Mouse (Mus musculus): ENCODE data around the gene Opn3. TPM values are rescaled to one million over a fixed set of nuclear protein-coding genes. Genes with fewer than 3 reads are reported as not detected.

Opn3 gene
- total RNA-seq, 2 experiments from 2014 or later, result not detected

Other genes starting within 250 kb of the Opn3 start
- gene Rgs7, start 200.3 kb downstream of the Opn3 start, total RNA-seq (2015; ENCODE audit: low replicate concordance), result not detected in 2 replicates
- 1.4 TPM in 1 of 2 replicates, not detected in the other for gene Rgs7, start 200.3 kb downstream of the Opn3 start, total RNA-seq (2017; ENCODE audit: low replicate concordance)
- gene Kmo, start 72.4 kb downstream of the Opn3 start, total RNA-seq (2015; ENCODE audit: low replicate concordance), result 2.5 TPM in 1 of 2 replicates, not detected in the other
- gene Kmo, start 72.4 kb downstream of the Opn3 start, total RNA-seq (2017; ENCODE audit: low replicate concordance), result 3.8 and 4.0 TPM in 2 replicates
- gene Fh1, start 67.1 kb downstream of the Opn3 start, total RNA-seq (2015; ENCODE audit: low replicate concordance), result 29.3 and 41.4 TPM in 2 replicates
- gene Fh1, start 67.1 kb downstream of the Opn3 start, total RNA-seq (2017; ENCODE audit: low replicate concordance), result 15.9 and 30.9 TPM in 2 replicates
- gene Chml, start 125 bp upstream of the Opn3 start, total RNA-seq (2015; ENCODE audit: low replicate concordance), result 1.3 and 1.8 TPM in 2 replicates
- 4.9 and 10.1 TPM in 2 replicates for gene Chml, start 125 bp upstream of the Opn3 start, total RNA-seq (2017; ENCODE audit: low replicate concordance)
- not detected in 2 replicates for gene Wdr64, start 5.8 kb upstream of the Opn3 start, total RNA-seq (2015; ENCODE audit: low replicate concordance)
- gene Wdr64, start 5.8 kb upstream of the Opn3 start, total RNA-seq (2017; ENCODE audit: low replicate concordance), result not detected in 2 replicates
- gene Exo1, start 187.8 kb upstream of the Opn3 start, total RNA-seq (2015; ENCODE audit: low replicate concordance), result 23.8 and 46.9 TPM in 2 replicates
- 27.1 and 48.0 TPM in 2 replicates for gene Exo1, start 187.8 kb upstream of the Opn3 start, total RNA-seq (2017; ENCODE audit: low replicate concordance)
- gene Gm38100, start 227.6 kb upstream of the Opn3 start, total RNA-seq (2015; ENCODE audit: low replicate concordance), result not detected in 2 replicates
- gene Gm38100, start 227.6 kb upstream of the Opn3 start, total RNA-seq (2017; ENCODE audit: low replicate concordance), result not detected in 2 replicates

Measured in erythroid progenitor cell, adult 5-6 weeks (primary cell).